Mouse (Mus musculus) midbrain, embryonic 13.5 days (tissue): ENCODE measurements at regions not wholly inside any gene's neighbourhood (a gene's known extent, or its start where the extent isn't known, plus 50 kb on each side); places are given as distances from the start of the nearest gene placed in this dataset.
"Not testable (repeated sequence)": the region's sequence is repeated elsewhere in the genome, so short reads cannot be mapped to it uniquely, and the experiment has no call there.

Experiments
- ATAC-seq: fragments of 200-750 bp; cut with Nextera tagmentation; 2 replicates; pipeline ENCODE4 v1.8.0; 2017; ENCODE audit warnings: mild to moderate bottlenecking, moderate TSS enrichment, moderate library complexity
- H3K27ac ChIP-seq: fragments of 300-500 bp; sonication (generic); 2 replicates; pipeline ENCODE4 v1.5.1; 2015; ENCODE audit warnings: inconsistent platforms, mild to moderate bottlenecking, moderate library complexity
- H3K27me3 ChIP-seq: fragments of 300-500 bp; sonication (generic); 2 replicates; pipeline ENCODE4 v1.6.1; 2015; ENCODE audit warnings: mild to moderate bottlenecking, inconsistent platforms
- H3K36me3 ChIP-seq: fragments of 300-500 bp; sonication (generic); 2 replicates; pipeline ENCODE4 v1.6.1; 2015; ENCODE audit warnings: mild to moderate bottlenecking, inconsistent platforms
- H3K4me1 ChIP-seq: fragments of 300-500 bp; sonication (generic); replicated peaks from 2 replicates; pipeline ENCODE4 v1.6.1; 2015; ENCODE audit warnings: inconsistent platforms
- H3K4me2 ChIP-seq: fragments of 300-500 bp; sonication (generic); replicated peaks from 2 replicates; pipeline ENCODE4 v1.6.1; 2015; ENCODE audit warnings: moderate library complexity, mild to moderate bottlenecking, inconsistent platforms
- H3K4me3 ChIP-seq: fragments of 300-500 bp; sonication (generic); replicated peaks from 2 replicates; pipeline ENCODE4 v1.5.1; 2015; ENCODE audit warnings: mild to moderate bottlenecking, inconsistent platforms
- H3K9ac ChIP-seq: fragments of 300-500 bp; sonication (generic); replicated peaks from 2 replicates; pipeline ENCODE4 v1.6.1; 2015; ENCODE audit warnings: mild to moderate bottlenecking, inconsistent platforms
- H3K9me3 ChIP-seq: fragments of 300-500 bp; sonication (generic); 2 replicates; pipeline ENCODE4 v1.6.1; 2016; ENCODE audit warnings: mild to moderate bottlenecking, inconsistent platforms
- WGBS: fragments of 180-500 bp; shearing (Covaris S2); methylation state at CpG from one replicate; pipeline ENCODE4 v1.1.7; 2015; 5-methylcytosine and 5-hydroxymethylcytosine counted together

DNA sequence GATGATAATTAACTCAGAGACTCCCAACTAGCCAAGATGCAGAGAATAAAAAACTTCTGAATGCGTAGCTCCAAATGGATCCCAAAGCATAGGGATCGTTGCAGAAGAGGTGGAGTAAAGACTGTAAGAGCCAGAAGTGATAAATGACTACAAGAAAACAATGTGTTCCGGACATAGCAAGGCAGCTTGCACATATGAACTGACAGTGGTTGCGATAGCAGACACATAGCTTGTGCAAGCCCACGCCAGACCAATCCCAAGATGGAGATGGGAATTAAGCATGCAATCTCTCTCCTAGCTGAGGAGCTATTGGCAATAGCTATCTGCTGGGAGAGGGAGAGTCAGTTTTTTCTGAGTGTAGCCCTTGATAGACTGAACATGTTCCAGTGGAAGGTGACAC, 248.5 kb upstream of the Pik3r1 start:
- Histone ChIP-seq H3K9ac (no peak overlapping the region), H3K4me3 (no peak overlapping the region), H3K27ac (no peak overlapping the region), H3K9me3 (no peaks in the 10 kb centered on the region), H3K4me2 (no peak overlapping the region), H3K4me1 (no peaks in the 10 kb centered on the region), H3K27me3 (no peaks in the 10 kb centered on the region), H3K36me3 (no peaks in the 10 kb centered on the region)
- ATAC-seq = no peak
- 95% methylated on average over 5 of the region's 5 CpGs for WGBS

DNA sequence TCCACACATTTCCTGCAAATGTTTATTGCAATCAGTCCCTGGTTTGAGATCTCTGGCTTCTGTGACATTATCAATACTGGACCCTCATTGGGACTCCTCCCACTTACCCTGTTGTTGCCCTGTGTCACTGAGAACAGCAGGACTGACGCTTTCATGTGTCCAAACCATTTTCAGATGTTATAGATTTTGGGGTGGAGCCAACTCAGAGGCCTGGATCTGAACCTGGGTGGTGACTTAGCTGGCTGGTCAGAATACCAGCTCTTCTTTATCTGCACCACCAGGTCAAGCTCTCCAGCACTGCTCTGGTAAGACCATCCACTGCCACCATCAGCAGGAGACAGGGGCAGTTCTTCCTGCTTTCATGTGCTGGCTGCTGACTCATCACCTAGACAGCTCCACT, 254.3 kb upstream of the Pik3r1 start:
- H3K27ac ChIP-seq = no peak overlapping the region
- H3K4me1 ChIP-seq = no peaks in the 10 kb centered on the region
- no peaks in the 10 kb centered on the region for H3K9me3 ChIP-seq
- H3K4me2 ChIP-seq = no peak overlapping the region
- H3K9ac ChIP-seq = no peak overlapping the region
- H3K27me3 ChIP-seq = no peaks in the 10 kb centered on the region
- H3K4me3 ChIP-seq = no peak overlapping the region
- H3K36me3 ChIP-seq = no peaks in the 10 kb centered on the region
- no peak for ATAC-seq
- WGBS = 80% methylated on average over 1 of the region's 1 CpGs

DNA sequence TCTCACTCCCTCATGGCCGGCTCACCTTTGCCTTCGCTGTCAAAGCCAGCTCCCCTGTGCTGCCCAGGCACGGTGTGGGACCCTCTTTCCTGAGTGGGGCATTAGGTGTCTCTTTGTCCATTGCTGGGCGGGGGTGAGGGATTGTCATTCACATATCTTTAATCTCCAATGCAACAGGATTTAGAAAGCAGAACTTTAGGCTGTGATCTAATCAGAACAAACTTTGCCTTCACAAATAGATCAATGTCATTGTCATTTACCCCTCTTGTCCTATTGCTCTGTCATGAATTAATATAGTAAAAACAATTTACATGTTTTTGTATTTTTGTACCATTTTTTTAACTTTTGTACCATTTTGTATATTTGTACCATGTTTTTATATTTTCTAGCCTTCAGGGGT, 254.7 kb upstream of the Pik3r1 start:
- ATAC-seq = no peak
- no peaks in the 10 kb centered on the region for H3K4me1 ChIP-seq
- H3K4me3 ChIP-seq = no peak overlapping the region
- H3K9ac ChIP-seq = no peak overlapping the region
- no peaks in the 10 kb centered on the region for H3K9me3 ChIP-seq
- no peaks in the 10 kb centered on the region for H3K36me3 ChIP-seq
- 88% methylated on average over 4 of the region's 4 CpGs for whole genome bisulfite sequencing
- H3K4me2 ChIP-seq = no peak overlapping the region
- H3K27me3 ChIP-seq = no peaks in the 10 kb centered on the region
- H3K27ac ChIP-seq = no peak overlapping the region

DNA sequence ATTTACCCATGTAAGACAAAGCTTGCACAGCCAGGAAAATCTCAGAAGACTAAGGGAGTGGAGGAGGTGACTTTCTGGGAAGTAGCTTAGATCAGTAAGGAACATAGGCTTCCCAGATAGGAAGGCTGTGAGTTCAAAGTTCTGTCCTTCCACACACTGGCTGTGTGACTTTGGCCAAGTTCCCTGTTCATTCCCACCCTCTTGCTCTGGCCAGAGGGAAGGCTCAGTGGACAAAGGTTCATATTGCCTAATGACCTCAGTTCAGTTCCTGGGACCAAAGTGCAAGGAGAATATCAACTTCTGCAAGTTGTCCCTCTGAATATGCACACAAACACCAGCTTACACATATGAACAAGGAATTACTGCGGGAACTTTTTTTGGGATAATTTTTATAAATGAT, 255.6 kb upstream of the Pik3r1 start:
- no peaks in the 10 kb centered on the region for H3K27me3 ChIP-seq
- H3K4me1 ChIP-seq = no peaks in the 10 kb centered on the region
- H3K4me2 ChIP-seq = no peak overlapping the region
- no peak for ATAC-seq
- no peak overlapping the region for H3K4me3 ChIP-seq
- no peaks in the 10 kb centered on the region for H3K36me3 ChIP-seq
- no peak overlapping the region for H3K27ac ChIP-seq
- 100% methylated on average over 1 of the region's 1 CpGs for WGBS
- no peaks in the 10 kb centered on the region for H3K9me3 ChIP-seq
- H3K9ac ChIP-seq = no peak overlapping the region

DNA sequence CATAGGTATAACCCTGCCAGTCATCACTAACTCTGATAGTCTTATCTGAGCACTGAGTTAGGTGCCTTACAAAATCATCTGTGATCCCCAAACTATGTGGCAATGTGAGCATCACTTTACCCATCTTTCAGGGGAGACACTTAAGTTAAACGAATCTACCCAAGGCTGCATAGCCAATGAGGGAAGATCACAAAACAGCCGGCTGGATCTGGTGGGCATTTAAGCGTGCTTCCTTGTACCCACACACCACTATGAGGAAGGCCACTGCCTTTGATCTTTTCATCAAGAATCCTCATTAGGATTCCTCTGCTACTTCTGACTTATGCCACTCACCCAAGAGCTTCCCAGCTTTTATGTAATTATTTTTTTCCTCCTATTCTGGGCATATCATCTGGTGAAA, 257.1 kb upstream of the Pik3r1 start:
- H3K27me3 ChIP-seq = no peaks in the 10 kb centered on the region
- H3K4me3 ChIP-seq = no peak overlapping the region
- H3K4me1 ChIP-seq = no peaks in the 10 kb centered on the region
- no peak overlapping the region for H3K9ac ChIP-seq
- 71% methylated on average over 3 of the region's 3 CpGs for WGBS
- no peak overlapping the region for H3K4me2 ChIP-seq
- no peaks in the 10 kb centered on the region for H3K36me3 ChIP-seq
- no peak overlapping the region for H3K27ac ChIP-seq
- no peaks in the 10 kb centered on the region for H3K9me3 ChIP-seq
- ATAC-seq = no peak

DNA sequence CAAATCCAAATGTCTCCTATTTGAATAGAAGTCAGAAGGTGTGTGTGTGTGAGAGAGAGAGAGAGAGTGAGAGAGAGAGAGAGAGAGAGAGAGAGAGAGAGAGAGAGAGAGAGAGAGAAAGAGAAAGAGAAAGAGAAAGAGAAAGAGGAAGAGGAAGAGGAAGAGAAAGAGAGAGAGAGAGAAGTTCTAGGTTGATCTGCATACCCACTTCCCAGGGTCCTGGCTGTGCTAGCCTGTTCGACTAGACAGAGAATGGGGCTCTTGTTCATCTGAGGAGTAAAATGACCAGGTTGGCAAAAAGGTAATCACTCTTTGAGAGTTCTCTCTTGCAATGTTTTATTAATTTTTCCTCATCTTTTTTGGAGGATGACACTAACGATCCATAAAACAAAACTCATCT, 257.5 kb upstream of the Pik3r1 start:
- ATAC-seq, H3K27ac ChIP-seq, H3K9me3 ChIP-seq, H3K27me3 ChIP-seq, H3K4me2 ChIP-seq, H3K4me3 ChIP-seq, H3K9ac ChIP-seq, H3K4me1 ChIP-seq, H3K36me3 ChIP-seq: not testable (repeated sequence)
- 92% methylated on average over 2 of the region's 2 CpGs for WGBS

DNA sequence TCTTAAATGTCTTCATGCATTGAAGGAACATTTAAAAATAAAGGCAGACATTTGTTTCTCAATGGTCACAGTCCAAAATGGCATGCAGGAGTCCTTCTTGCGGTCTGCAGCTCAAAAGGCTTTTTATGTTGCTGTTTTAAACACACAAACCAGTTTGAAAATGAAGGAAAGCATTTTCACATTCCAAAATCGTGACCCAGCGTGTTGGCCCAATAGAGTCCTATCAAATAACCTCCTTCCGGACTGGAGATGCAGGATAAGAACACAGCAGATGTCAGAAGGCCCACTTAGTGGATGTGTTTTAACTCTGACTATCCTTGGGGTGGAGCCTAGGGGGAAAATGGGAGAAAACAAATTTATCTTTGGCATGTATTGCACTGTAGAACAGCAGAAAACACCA, 263.4 kb upstream of the Pik3r1 start:
- ATAC-seq = no peak
- H3K4me2 ChIP-seq = no peak overlapping the region
- WGBS = 90% methylated on average over 4 of the region's 4 CpGs

DNA sequence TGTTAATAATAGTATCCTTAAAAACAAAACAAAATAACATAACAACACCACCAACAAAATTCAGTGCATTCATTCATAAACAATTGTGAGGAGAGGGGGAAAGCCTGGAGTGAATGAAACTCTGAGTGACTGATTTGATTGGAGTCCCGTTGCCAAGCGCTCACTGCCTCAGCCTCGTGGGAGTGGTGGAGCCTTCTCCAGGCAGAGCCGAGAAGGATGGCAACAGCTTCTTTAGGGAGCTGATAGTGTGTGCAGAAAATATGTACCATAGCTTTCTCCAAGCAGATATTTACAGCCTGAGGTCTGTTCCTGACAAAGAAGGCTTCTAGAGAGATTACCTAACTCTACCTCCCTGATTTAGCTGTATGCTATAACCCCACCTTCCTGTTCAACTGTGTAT, 266.5 kb upstream of the Pik3r1 start:
- Histone ChIP-seq H3K27me3 (no peaks in the 10 kb centered on the region), H3K36me3 (no peaks in the 10 kb centered on the region), H3K4me3 (no peak overlapping the region), H3K27ac (no peak overlapping the region), H3K4me1 (no peaks in the 10 kb centered on the region), H3K9ac (no peak overlapping the region), H3K4me2 (no peak overlapping the region), H3K9me3 (no peaks in the 10 kb centered on the region)
- ATAC-seq = no peak
- WGBS = 47% methylated on average over 4 of the region's 4 CpGs

More for the DNA sequence above, 263.4 kb upstream of the Pik3r1 start:
- no peaks in the 10 kb centered on the region for H3K4me1 ChIP-seq
- no peaks in the 10 kb centered on the region for H3K9me3 ChIP-seq
- H3K36me3 ChIP-seq = no peaks in the 10 kb centered on the region
- H3K27me3 ChIP-seq = no peaks in the 10 kb centered on the region
- H3K4me3 ChIP-seq = no peak overlapping the region
- no peak overlapping the region for H3K27ac ChIP-seq
- no peak overlapping the region for H3K9ac ChIP-seq

DNA sequence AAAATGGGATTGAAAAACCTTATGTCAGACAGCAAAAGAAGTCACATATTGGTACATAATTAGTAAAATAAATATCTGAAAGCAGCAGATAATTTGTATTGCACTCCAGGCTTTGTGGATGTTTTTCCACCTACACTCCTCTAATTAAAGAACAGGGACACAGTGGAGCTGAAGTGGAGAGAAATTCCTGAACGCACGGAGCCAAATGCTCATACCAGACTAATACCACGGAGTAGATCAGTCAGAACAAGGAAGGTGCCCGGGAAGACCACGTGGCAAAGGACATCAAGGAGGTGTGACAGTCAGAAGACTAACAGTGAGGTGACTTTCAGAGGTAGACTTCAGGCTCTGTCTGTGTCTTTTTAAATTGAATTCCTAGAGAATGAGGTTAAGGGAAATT, 268.0 kb upstream of the Pik3r1 start:
- WGBS = 82% methylated on average over 5 of the region's 5 CpGs
- Histone ChIP-seq H3K9me3 (no peaks in the 10 kb centered on the region), H3K4me3 (no peak overlapping the region), H3K4me1 (no peaks in the 10 kb centered on the region), H3K9ac (no peak overlapping the region), H3K27ac (no peak overlapping the region), H3K27me3 (no peaks in the 10 kb centered on the region), H3K36me3 (no peaks in the 10 kb centered on the region), H3K4me2 (no peak overlapping the region)
- ATAC-seq = no peak

DNA sequence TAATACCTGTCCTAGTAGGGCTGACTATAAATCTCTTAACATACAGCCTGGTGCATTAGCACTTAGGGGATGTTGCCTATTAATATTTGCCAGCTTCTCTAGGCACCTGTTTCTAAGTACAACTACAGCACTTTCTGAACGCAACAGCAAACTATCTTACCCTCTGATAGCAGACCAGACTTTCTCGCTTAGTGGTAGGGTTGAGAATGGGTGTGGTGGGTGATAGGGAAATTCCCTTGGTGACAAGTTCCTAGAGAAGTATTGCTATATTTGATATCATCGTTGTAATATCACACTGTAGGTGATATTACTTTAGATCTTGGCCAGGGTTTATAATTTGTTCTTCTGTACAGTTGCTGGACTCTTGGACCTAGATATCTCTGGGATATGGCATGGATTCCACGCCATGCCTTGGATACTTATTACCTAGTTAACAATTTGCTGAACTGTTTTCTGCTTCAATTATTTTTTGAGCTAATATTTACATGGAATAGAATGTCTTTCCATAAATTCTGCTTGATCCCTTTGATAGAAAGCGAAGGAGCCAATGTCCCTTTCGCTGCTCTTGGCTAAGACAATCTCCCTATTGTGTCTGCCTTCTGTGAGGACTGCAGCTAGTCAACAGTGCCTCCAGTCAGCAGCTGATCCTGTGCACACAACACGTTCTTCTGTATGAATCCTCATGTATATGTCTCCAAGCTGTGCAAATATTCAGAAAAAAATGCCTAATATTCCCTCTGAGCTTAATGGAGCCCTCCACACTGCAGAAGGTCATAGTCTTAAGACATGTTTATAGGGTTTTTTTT, 269.0 kb upstream of the Pik3r1 start:
- WGBS = 81% methylated on average over 7 of the region's 7 CpGs
- no peak for ATAC-seq

DNA sequence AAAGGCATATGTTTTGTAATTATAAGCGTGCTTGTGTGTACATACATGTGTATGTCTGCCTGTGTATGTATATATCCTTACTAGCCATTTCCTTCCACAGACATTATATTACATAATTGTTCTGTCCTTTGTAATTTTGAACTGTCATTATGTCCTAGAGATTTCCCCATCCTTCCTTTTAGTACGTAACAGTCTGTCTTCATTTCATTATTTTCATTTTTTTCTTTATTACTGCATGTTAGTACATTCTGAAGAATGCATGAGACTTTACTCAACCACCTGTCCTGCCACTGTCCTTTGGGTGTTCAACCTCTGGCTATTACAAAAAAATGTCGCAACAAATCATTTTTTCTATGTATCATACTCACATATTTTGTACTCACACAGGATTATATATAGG, 292.2 kb upstream of the Pik3r1 start:
- Histone ChIP-seq H3K4me3 (no peak overlapping the region), H3K4me2 (no peak overlapping the region), H3K36me3 (no peaks in the 10 kb centered on the region), H3K9me3 (no peaks in the 10 kb centered on the region), H3K27me3 (no peaks in the 10 kb centered on the region), H3K4me1 (no peaks in the 10 kb centered on the region), H3K27ac (no peak overlapping the region), H3K9ac (no peak overlapping the region)
- ATAC-seq = no peak
- 92% methylated on average over 3 of the region's 3 CpGs for WGBS

More for the DNA sequence above, 269.0 kb upstream of the Pik3r1 start:
- H3K27ac ChIP-seq = no peak overlapping the region
- H3K4me1 ChIP-seq = no peaks in the 10 kb centered on the region
- no peaks in the 10 kb centered on the region for H3K27me3 ChIP-seq
- no peak overlapping the region for H3K9ac ChIP-seq
- H3K36me3 ChIP-seq = no peaks in the 10 kb centered on the region
- H3K4me3 ChIP-seq = no peak overlapping the region
- H3K9me3 ChIP-seq = no peaks in the 10 kb centered on the region
- no peak overlapping the region for H3K4me2 ChIP-seq

DNA sequence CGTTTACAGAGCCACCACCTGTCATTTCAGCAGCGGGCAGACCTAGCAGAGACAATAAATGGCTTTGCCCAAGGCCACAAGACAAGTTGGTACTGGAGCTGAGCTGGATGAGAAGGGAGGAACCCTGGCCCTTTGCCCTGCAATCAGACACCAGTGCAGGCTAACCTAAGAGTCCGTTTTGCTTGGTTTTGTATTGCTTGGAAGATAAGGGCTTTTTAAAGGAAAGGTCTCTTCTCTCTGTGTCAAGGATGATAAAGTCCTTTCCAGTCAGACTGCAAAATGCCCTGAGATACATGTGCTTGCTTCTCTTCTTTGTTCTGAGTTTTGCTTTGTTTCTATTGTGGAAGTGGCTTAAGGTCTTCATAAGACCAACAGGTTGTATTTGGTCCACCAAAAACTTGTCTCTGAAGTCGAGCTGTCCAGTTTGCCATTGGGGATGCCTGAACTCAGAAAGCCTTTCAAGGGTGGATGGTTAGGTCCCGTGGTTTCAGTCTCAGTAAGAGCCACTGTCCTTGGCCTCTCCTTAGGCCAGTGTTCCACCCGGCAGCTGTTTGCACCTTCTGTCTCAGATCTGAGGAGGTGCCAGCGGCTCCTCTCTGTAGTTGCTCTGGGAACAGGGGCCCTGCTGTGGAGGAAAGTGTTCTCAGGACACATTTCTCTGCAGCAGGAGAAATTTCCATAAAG, 296.7 kb upstream of the Pik3r1 start:
- no peak for ATAC-seq
- WGBS = 74% methylated on average over 7 of the region's 7 CpGs
- H3K4me1 ChIP-seq = no peaks in the 10 kb centered on the region
- H3K4me3 ChIP-seq = no peak overlapping the region
- H3K36me3 ChIP-seq = no peaks in the 10 kb centered on the region
- H3K9ac ChIP-seq = no peak overlapping the region
- H3K27me3 ChIP-seq = no peaks in the 10 kb centered on the region
- H3K9me3 ChIP-seq = no peaks in the 10 kb centered on the region
- no peak overlapping the region for H3K27ac ChIP-seq
- H3K4me2 ChIP-seq = no peak overlapping the region

DNA sequence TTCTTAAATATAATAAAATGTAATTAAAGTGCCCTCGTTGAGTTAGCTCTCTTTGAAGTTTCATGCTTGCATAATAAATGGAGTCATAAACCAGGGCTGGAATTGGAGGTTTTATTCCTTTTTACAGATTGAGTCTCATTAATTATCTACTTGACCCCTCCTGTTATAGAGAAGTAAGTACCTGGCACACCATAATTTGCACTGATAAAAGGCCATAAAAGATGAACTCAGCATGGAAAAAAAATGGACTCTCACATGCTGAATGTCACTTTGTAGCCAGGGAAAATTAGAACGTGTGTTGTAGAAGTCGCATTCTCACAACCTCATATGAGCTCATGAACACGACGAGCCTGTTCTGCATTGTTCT, 297.2 kb upstream of the Pik3r1 start:
- Histone ChIP-seq H3K9me3 (no peaks in the 10 kb centered on the region), H3K27me3 (no peaks in the 10 kb centered on the region), H3K4me2 (no peak overlapping the region), H3K4me3 (no peak overlapping the region), H3K27ac (no peak overlapping the region), H3K4me1 (no peaks in the 10 kb centered on the region), H3K36me3 (no peaks in the 10 kb centered on the region), H3K9ac (no peak overlapping the region)
- WGBS = 83% methylated on average over 5 of the region's 5 CpGs
- no peak for ATAC-seq
